Mouse (Mus musculus): ENCODE measurements around the gene Agr2.

GRCm38 (mm10) chr12:35957235-35957634, 35.5 kb upstream of the Agr2 start:
- TF ChIP-seq CHD2 (IDR thresholded peaks at IDR 0.05; ENCODE audit: low read depth, low read length), result no peak
- TF ChIP-seq HCFC1 (IDR thresholded peaks at IDR 0.05; ENCODE audit: borderline replicate concordance, insufficient read depth, low read length), result no peak
- no peak for TF ChIP-seq MAFK (IDR thresholded peaks at IDR 0.05; ENCODE audit: insufficient read depth, low read depth, low read length)
- no peak for TF ChIP-seq ZNF384 (IDR thresholded peaks at IDR 0.05; ENCODE audit: low read depth, low read length)
- peak; percentile 29; the same call in 1 of the 2 replicates for TF ChIP-seq ZC3H11A (IDR thresholded peaks at IDR 0.05; ENCODE audit: borderline replicate concordance, low read depth, low read length)
